Mouse (Mus musculus) lung, postnatal 10 days (tissue): Measurements from ENCODE around the gene Fam89a.

Experiments
- DNase-seq: peaks from one replicate; pipeline ENCODE4 v3.0.0; 2021

Gene Fam89a

GRCm38 (mm10) chr8:124751709-124752173 lies at the start of gene Fam89a:
Gene Fam89a, minus strand, starts transcription at chr8:124751832.
- peak; percentile 80 for DNase-seq

GRCm38 (mm10) chr8:124800542-124800941 lies 48.9 kb upstream of the Fam89a start:
- DNase-seq, result peak; percentile 69

GRCm38 (mm10) chr8:124795781-124796488 lies 44.3 kb upstream of the Fam89a start:
- DNase-seq, result no peak

GRCm38 (mm10) chr8:124794486-124794780 lies 42.8 kb upstream of the Fam89a start:
- peak; percentile 78 for DNase-seq

- peak; percentile 69 for DNase-seq
Measured at GRCm38 (mm10) chr8:124793661-124794485, 42.2 kb upstream of the Fam89a start.

- DNase-seq, result peak; percentile 95
Measured at GRCm38 (mm10) chr8:124793172-124793651, 41.6 kb upstream of the Fam89a start.

- DNase-seq, result peak; percentile 78
Measured at GRCm38 (mm10) chr8:124792708-124793107, 41.1 kb upstream of the Fam89a start, which contains the start of gene Trim67. Gene Trim67, plus strand, starts transcription at chr8:124793092.

GRCm38 (mm10) chr8:124792186-124792585 lies 40.6 kb upstream of the Fam89a start:
- DNase-seq, result peak; percentile 20

GRCm38 (mm10) chr8:124791751-124792150 lies 40.1 kb upstream of the Fam89a start:
- DNase-seq, result peak; percentile 24

GRCm38 (mm10) chr8:124790676-124791075 lies 39.0 kb upstream of the Fam89a start:
- DNase-seq, result no peak

- no peak for DNase-seq
Measured at GRCm38 (mm10) chr8:124784613-124785012, 33.0 kb upstream of the Fam89a start.

GRCm38 (mm10) chr8:124783228-124783627 lies 31.6 kb upstream of the Fam89a start:
- DNase-seq, result no peak

GRCm38 (mm10) chr8:124782431-124782830 lies 30.8 kb upstream of the Fam89a start:
- no peak for DNase-seq

GRCm38 (mm10) chr8:124780236-124780635 lies 28.6 kb upstream of the Fam89a start:
- DNase-seq, result peak; percentile 64

GRCm38 (mm10) chr8:124775695-124776094 lies 24.1 kb upstream of the Fam89a start:
- peak; percentile 80 for DNase-seq

GRCm38 (mm10) chr8:124772389-124772788 lies 20.8 kb upstream of the Fam89a start:
- DNase-seq, result peak; percentile 23

GRCm38 (mm10) chr8:124763061-124763460 lies 11.4 kb upstream of the Fam89a start:
- no peak for DNase-seq

- DNase-seq, result peak; percentile 53
Measured at GRCm38 (mm10) chr8:124758544-124758943, 6.9 kb upstream of the Fam89a start.

GRCm38 (mm10) chr8:124756601-124757000 lies 5.0 kb upstream of the Fam89a start:
- DNase-seq, result no peak

GRCm38 (mm10) chr8:124756153-124756552 lies 4.5 kb upstream of the Fam89a start:
- DNase-seq, result no peak

- no peak for DNase-seq
Measured at GRCm38 (mm10) chr8:124755481-124755880, 3.8 kb upstream of the Fam89a start.

- no peak for DNase-seq
Measured at GRCm38 (mm10) chr8:124754792-124755190, 3.2 kb upstream of the Fam89a start.

- peak; percentile 8 for DNase-seq
Measured at GRCm38 (mm10) chr8:124754101-124754791, 2.6 kb upstream of the Fam89a start.
